Mouse (Mus musculus): Measurements from ENCODE around the gene Itgb1bp2. TPM values are rescaled to one million over a fixed set of nuclear protein-coding genes. Genes with fewer than 3 reads are reported as not detected.

Itgb1bp2 gene
- 0.54 TPM for polyA plus RNA-seq (2014; fragmentation: Illumina TruSeq; extraction: RNeasy Lipid Tissue Mini Kit (QIAGEN cat#74804); ENCODE audit: low read depth, low replicate concordance)

GRCm38 (mm10) chrX:101448886-101449475 lies at the start of gene Itgb1bp2:
Gene Itgb1bp2, plus strand, starts transcription at chrX:101449088.

GRCm38 (mm10) chrX:101420700-101421095 lies 28.2 kb upstream of the Itgb1bp2 start, which contains the start of gene Zmym3:
Gene Zmym3, minus strand, starts transcription at chrX:101420849.

GRCm38 (mm10) chrX:101429142-101429949 lies 19.5 kb upstream of the Itgb1bp2 start, which contains the start of gene Nono:
Gene Nono, plus strand, starts transcription at chrX:101429318.

Other genes with a start within 250 kb of the Itgb1bp2 start
- gene Snx12, start 226.5 kb upstream of the Itgb1bp2 start, polyA plus RNA-seq (2014; fragmentation: Illumina TruSeq; extraction: RNeasy Lipid Tissue Mini Kit (QIAGEN cat#74804); ENCODE audit: low read depth, low replicate concordance) = 27.7 TPM
- gene Foxo4, start 194.6 kb upstream of the Itgb1bp2 start, polyA plus RNA-seq (2014; fragmentation: Illumina TruSeq; extraction: RNeasy Lipid Tissue Mini Kit (QIAGEN cat#74804); ENCODE audit: low read depth, low replicate concordance) = 21.3 TPM
- not detected for gene Gm614, start 185.1 kb upstream of the Itgb1bp2 start, polyA plus RNA-seq (2014; fragmentation: Illumina TruSeq; extraction: RNeasy Lipid Tissue Mini Kit (QIAGEN cat#74804); ENCODE audit: low read depth, low replicate concordance)
- 37.7 TPM for gene Il2rg, start 180.8 kb upstream of the Itgb1bp2 start, polyA plus RNA-seq (2014; fragmentation: Illumina TruSeq; extraction: RNeasy Lipid Tissue Mini Kit (QIAGEN cat#74804); ENCODE audit: low read depth, low replicate concordance)
- 0.60 TPM for gene Gm20489, start 180.1 kb upstream of the Itgb1bp2 start, polyA plus RNA-seq (2014; fragmentation: Illumina TruSeq; extraction: RNeasy Lipid Tissue Mini Kit (QIAGEN cat#74804); ENCODE audit: low read depth, low replicate concordance)
- gene Med12, start 175.1 kb upstream of the Itgb1bp2 start, polyA plus RNA-seq (2014; fragmentation: Illumina TruSeq; extraction: RNeasy Lipid Tissue Mini Kit (QIAGEN cat#74804); ENCODE audit: low read depth, low replicate concordance) = 6.8 TPM
- gene Nlgn3, start 149.9 kb upstream of the Itgb1bp2 start, polyA plus RNA-seq (2014; fragmentation: Illumina TruSeq; extraction: RNeasy Lipid Tissue Mini Kit (QIAGEN cat#74804); ENCODE audit: low read depth, low replicate concordance) = 0.54 TPM
- 4.7 TPM for gene Gjb1, start 72.7 kb upstream of the Itgb1bp2 start, polyA plus RNA-seq (2014; fragmentation: Illumina TruSeq; extraction: RNeasy Lipid Tissue Mini Kit (QIAGEN cat#74804); ENCODE audit: low read depth, low replicate concordance)
- 30.9 TPM for gene Zmym3, start 28.2 kb upstream of the Itgb1bp2 start, polyA plus RNA-seq (2014; fragmentation: Illumina TruSeq; extraction: RNeasy Lipid Tissue Mini Kit (QIAGEN cat#74804); ENCODE audit: low read depth, low replicate concordance)
- 337 TPM for gene Nono, start 19.8 kb upstream of the Itgb1bp2 start, polyA plus RNA-seq (2014; fragmentation: Illumina TruSeq; extraction: RNeasy Lipid Tissue Mini Kit (QIAGEN cat#74804); ENCODE audit: low read depth, low replicate concordance)
- 77.6 TPM for gene Taf1, start 83.6 kb downstream of the Itgb1bp2 start, polyA plus RNA-seq (2014; fragmentation: Illumina TruSeq; extraction: RNeasy Lipid Tissue Mini Kit (QIAGEN cat#74804); ENCODE audit: low read depth, low replicate concordance)
- gene Ogt, start 191.0 kb downstream of the Itgb1bp2 start, polyA plus RNA-seq (2014; fragmentation: Illumina TruSeq; extraction: RNeasy Lipid Tissue Mini Kit (QIAGEN cat#74804); ENCODE audit: low read depth, low replicate concordance) = 515 TPM